Mouse (Mus musculus) spleen, adult 2 months (tissue): Measurements from ENCODE around the gene D10Wsu102e.

Experiments used
- CTCF ChIP-seq: fragments of 200-500 bp; IDR thresholded peaks from 2 replicates; pipeline ENCODE4 v1.5.1; 2011; ENCODE audit warnings: mild to moderate bottlenecking, inconsistent platforms; ENCODE audit not compliant: insufficient read depth, insufficient read length, insufficient replicate concordance; ENCODE audit errors: extremely low read depth
- POLR2A ChIP-seq: fragments of 200-500 bp; IDR thresholded peaks from 2 replicates; pipeline ENCODE4 v1.6.1; 2011; ENCODE audit warnings: low read depth, low read length, inconsistent platforms

- TF ChIP-seq POLR2A, result no peak
- no peak for TF ChIP-seq CTCF
Observed at GRCm38 (mm10) chr10:83457531-83457930, 97.5 kb downstream of the D10Wsu102e start.
